Mouse (Mus musculus) heart, postnatal 4 days (tissue): ENCODE measurements at regions not wholly inside any gene's neighbourhood (a gene's known extent, or its start where the extent isn't known, plus 50 kb on each side); places are given as distances from the start of the nearest gene placed in this dataset.

Source experiments
- DNase-seq: peaks from one replicate; pipeline ENCODE4 v3.0.0; 2021

GRCm38 (mm10) chr3:34465040-34465831 is 185.0 kb upstream of the Sox2 start:
- DNase-seq = no peak

GRCm38 (mm10) chr3:34458766-34459165 is 191.4 kb upstream of the Sox2 start:
- DNase-seq = no peak

GRCm38 (mm10) chr3:34457821-34458220 is 192.4 kb upstream of the Sox2 start:
- no peak for DNase-seq

- DNase-seq = peak; percentile 69
Observed at GRCm38 (mm10) chr3:34456488-34457433, 193.4 kb upstream of the Sox2 start.

GRCm38 (mm10) chr3:34454026-34454624 is 196.1 kb upstream of the Sox2 start:
- DNase-seq = no peak

- DNase-seq = no peak
Observed at GRCm38 (mm10) chr3:34445354-34445753, 204.9 kb upstream of the Sox2 start.

- DNase-seq = no peak
Observed at GRCm38 (mm10) chr3:34444802-34445201, 205.4 kb upstream of the Sox2 start.

- DNase-seq = peak; percentile 5
Observed at GRCm38 (mm10) chr3:34443731-34444628, 206.2 kb upstream of the Sox2 start.

GRCm38 (mm10) chr3:34443307-34443706 is 206.9 kb upstream of the Sox2 start:
- DNase-seq = no peak

GRCm38 (mm10) chr3:34441792-34442191 is 208.4 kb upstream of the Sox2 start:
- DNase-seq = no peak

- DNase-seq = no peak
Observed at GRCm38 (mm10) chr3:34441266-34441665, 208.9 kb upstream of the Sox2 start.

- no peak for DNase-seq
Observed at GRCm38 (mm10) chr3:34434901-34435300, 215.3 kb upstream of the Sox2 start.

GRCm38 (mm10) chr3:34427967-34428366 is 222.2 kb upstream of the Sox2 start:
- no peak for DNase-seq

GRCm38 (mm10) chr3:34427495-34427894 is 222.7 kb upstream of the Sox2 start:
- no peak for DNase-seq

GRCm38 (mm10) chr3:34426955-34427354 is 223.2 kb upstream of the Sox2 start:
- DNase-seq = no peak

GRCm38 (mm10) chr3:34411915-34412306 is 238.3 kb upstream of the Sox2 start:
- no peak for DNase-seq

GRCm38 (mm10) chr3:34411142-34411914 is 238.9 kb upstream of the Sox2 start:
- no peak for DNase-seq

GRCm38 (mm10) chr3:34403586-34403985 is 246.6 kb upstream of the Sox2 start:
- DNase-seq = no peak

GRCm38 (mm10) chr3:34391275-34391674 is 258.9 kb upstream of the Sox2 start:
- no peak for DNase-seq

GRCm38 (mm10) chr3:34384965-34385505 is 265.2 kb upstream of the Sox2 start:
- no peak for DNase-seq

- DNase-seq = no peak
Observed at GRCm38 (mm10) chr3:34377913-34378312, 272.3 kb upstream of the Sox2 start.
